Mouse (Mus musculus) midbrain, embryonic 16.5 days (tissue): ENCODE results near the gene Lrriq1. TPM values are rescaled to one million over a fixed set of nuclear protein-coding genes. Genes with fewer than 3 reads are reported as not detected.

Source experiments
- ATAC-seq: fragments of 200-750 bp; cut with Nextera tagmentation; 2 replicates; pipeline ENCODE4 v1.8.0; 2017; ENCODE audit warnings: moderate TSS enrichment
- H3K27ac ChIP-seq: fragments of 300-500 bp; sonication (generic); 2 replicates; pipeline ENCODE4 v1.5.1; 2014; ENCODE audit warnings: mild to moderate bottlenecking, low read length, mixed read lengths
- H3K27me3 ChIP-seq: fragments of 300-500 bp; sonication (generic); 2 replicates; pipeline ENCODE4 v1.6.1; 2014; ENCODE audit warnings: low read depth, low read length, mixed read lengths; ENCODE audit not compliant: control insufficient read depth, insufficient read depth
- H3K36me3 ChIP-seq: fragments of 300-500 bp; sonication (generic); 2 replicates; pipeline ENCODE4 v1.6.1; 2014; ENCODE audit warnings: mild to moderate bottlenecking, low read length, moderate library complexity, mixed read lengths; ENCODE audit not compliant: control insufficient read depth, insufficient read depth
- H3K4me1 ChIP-seq: fragments of 300-500 bp; sonication (generic); 2 replicates; pipeline ENCODE4 v1.6.1; 2014; ENCODE audit warnings: mild to moderate bottlenecking, low read length, mixed read lengths; ENCODE audit not compliant: control insufficient read depth, insufficient read depth
- H3K4me2 ChIP-seq: fragments of 300-500 bp; sonication (generic); 2 replicates; pipeline ENCODE4 v1.6.1; 2014; ENCODE audit warnings: mild to moderate bottlenecking, low read length, mixed read lengths
- H3K4me3 ChIP-seq: fragments of 300-500 bp; sonication (generic); 2 replicates; pipeline ENCODE4 v1.5.1; 2014; ENCODE audit warnings: low read depth, mild to moderate bottlenecking, low read length, moderate library complexity, mixed read lengths
- H3K9ac ChIP-seq: fragments of 300-500 bp; sonication (generic); 2 replicates; pipeline ENCODE4 v1.6.1; 2014; ENCODE audit warnings: low read depth, low read length, mixed read lengths
- H3K9me3 ChIP-seq: fragments of 300-500 bp; sonication (generic); replicated peaks from 2 replicates; pipeline ENCODE4 v1.6.1; 2014; ENCODE audit warnings: mild to moderate bottlenecking, low read length, mixed read lengths; ENCODE audit not compliant: control insufficient read depth, poor library complexity, severe bottlenecking
- WGBS: fragments of 180-500 bp; shearing (Covaris S2); extraction: QIAGEN DNeasy Blood & Tissue Kit; methylation state at CpG from one replicate; pipeline ENCODE4 v1.1.7; 2014; 5-methylcytosine and 5-hydroxymethylcytosine counted together
- polyA plus RNA-seq: library from polyadenylated mRNA; unstranded; fragments of >200 nt; fragmentation: Nextera tagmentation; extraction: Ambion mirVana; gene quantifications from 2 replicates; pipeline ENCODE4 v1.2.1, GENCODE M21; 2015

The Lrriq1 gene
- 4.0 and 4.1 TPM in 2 replicates for polyA plus RNA-seq

DNA sequence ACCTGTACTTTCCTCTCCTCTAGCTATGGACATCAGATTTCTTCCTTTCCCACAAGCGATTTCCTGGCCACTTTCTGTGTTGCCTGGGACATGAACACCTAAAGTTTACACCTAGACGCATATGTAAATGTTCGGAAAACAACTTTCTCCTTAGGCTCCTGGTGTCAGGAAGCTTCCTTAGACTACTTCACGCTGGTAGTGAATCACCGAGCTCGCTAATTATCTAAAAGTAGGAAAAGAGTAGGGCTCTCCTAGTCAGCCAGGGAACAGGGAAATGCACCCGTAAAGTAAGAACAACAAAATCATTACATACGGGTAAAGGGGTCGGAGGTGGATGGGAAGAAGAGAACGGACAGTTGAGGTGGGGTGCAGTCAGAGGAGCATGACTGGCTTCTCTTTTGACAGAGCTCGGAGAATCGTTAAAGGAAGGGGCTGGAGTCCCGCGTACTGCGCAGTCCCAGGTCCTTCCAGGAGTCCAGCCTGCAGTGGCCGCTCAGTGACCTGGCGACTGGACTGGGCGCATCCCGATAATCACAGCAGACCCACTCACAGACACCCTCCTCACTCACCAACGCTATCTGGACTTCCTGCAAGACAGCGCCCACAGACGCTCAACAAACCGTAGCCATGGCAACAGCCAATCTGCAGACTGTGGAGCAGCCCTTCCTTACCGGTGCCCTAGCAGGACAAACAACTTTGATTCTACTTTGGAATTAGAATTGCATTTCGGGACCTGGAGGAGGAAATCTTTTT is at the start of gene Lrriq1:
Lrriq1 (minus strand) TSS at position 616 of the 753 bp plus-strand sequence.
- ATAC-seq, result peak; percentile 100
- H3K36me3 ChIP-seq, result no peaks in the 10 kb centered on the region
- H3K4me1 ChIP-seq, result peaks cover 2% of the 10 kb centered on the region; the same call in 1 of the 2 replicates
- H3K4me2 ChIP-seq, result peak within 1 kb of the TSS; percentile 77
- 7% methylated on average over 25 of the region's 25 CpGs for WGBS
- peak within 1 kb of the TSS; percentile 56 for H3K9ac ChIP-seq
- no peaks in the 10 kb centered on the region for H3K27me3 ChIP-seq
- peak within 1 kb of the TSS; percentile 52 for H3K4me3 ChIP-seq
- H3K27ac ChIP-seq, result no peak within 1 kb of the TSS
- H3K9me3 ChIP-seq, result no peaks in the 10 kb centered on the region

DNA sequence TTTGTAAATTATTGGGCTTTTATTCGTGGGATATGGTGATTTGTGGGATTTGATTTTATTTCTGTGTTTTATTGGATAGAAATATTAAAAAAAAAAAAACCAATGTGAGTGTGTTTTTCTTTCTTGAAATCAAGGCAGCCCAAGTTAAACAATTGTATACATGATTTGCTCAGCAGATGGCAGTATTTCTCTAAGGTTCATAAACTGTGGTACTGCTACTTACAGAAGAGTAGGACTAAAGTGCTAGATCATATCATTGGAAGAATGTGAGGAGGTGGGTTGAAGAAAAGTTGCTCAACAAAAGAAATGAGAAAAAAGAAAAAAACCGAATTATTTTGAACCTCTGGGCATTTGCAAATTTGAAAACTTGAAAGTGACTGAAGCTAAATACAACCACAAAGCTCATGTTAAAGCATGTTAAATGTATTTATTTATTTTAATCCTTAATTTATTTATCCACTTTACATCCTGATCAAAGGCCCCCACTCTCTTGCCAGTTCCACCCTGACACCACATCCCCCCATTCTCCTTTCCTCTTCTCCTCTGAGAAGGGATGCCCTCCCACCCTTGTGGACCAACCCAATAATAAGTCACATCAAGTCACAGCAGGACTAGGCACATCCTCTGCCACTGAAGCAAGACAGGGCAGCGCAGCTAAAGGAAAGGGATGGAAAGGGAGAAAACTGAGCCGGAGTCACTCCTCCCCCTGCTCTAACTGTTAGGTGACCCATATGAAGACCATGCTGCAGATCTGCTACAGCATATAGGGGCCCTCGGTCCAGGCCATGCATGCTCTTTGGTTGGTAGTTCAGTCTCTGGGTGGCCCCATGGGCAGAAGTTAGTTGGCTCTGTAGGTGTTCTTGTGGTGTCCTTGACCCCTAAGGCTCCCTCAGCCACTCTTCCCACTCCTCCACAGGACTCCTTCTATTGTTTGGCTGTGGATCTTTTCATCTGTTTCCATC is 18.0 kb upstream of the Lrriq1 start:
- Histone ChIP-seq H3K36me3 (no peaks in the 10 kb centered on the region), H3K9me3 (no peaks in the 10 kb centered on the region), H3K27me3 (no peaks in the 10 kb centered on the region), H3K27ac (no peak overlapping the region), H3K4me2 (no peak overlapping the region), H3K4me1 (no peaks in the 10 kb centered on the region), H3K9ac (no peak overlapping the region), H3K4me3 (no peak overlapping the region)
- ATAC-seq, result peak; percentile 84; the same call in 1 of the 2 replicates
- 56% methylated on average over 5 of the region's 5 CpGs for WGBS

DNA sequence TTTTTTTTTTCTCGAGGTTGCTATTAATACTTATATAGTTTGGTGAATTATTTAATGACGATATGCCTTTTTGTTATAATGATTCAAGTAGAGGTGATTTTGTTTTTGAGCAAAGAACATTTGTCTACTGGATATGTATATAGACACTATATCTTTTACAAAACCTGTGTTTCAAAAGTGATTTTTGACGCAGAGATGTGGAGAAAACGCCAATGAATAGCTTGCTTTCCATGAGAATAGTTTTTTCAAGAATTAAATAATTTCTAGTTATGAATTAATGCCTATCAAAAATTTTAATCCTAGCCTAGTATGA is 294 bp upstream of the Lrriq1 start:
- peak; percentile 33; the same call in 1 of the 2 replicates for ATAC-seq

GRCm38 (mm10) chr10:103226646-103227045 is 9.5 kb downstream of the Lrriq1 start:
- WGBS, result 94% methylated on average over 1 of the region's 1 CpGs
- Histone ChIP-seq H3K9me3 (no peaks in the 10 kb centered on the region), H3K4me1 (no peaks in the 10 kb centered on the region), H3K4me2 (no peak overlapping the region), H3K27ac (no peak overlapping the region), H3K36me3 (no peaks in the 10 kb centered on the region), H3K9ac (no peak overlapping the region), H3K27me3 (no peaks in the 10 kb centered on the region), H3K4me3 (no peak overlapping the region)
- ATAC-seq, result no peak

More for the DNA sequence above, 294 bp upstream of the Lrriq1 start:
- H3K4me1 ChIP-seq, result peaks cover 2% of the 10 kb centered on the region; the same call in 1 of the 2 replicates
- no peaks in the 10 kb centered on the region for H3K9me3 ChIP-seq
- peak overlapping the region; percentile 77 for H3K4me2 ChIP-seq
- no peak overlapping the region for H3K27ac ChIP-seq
- WGBS, result 18% methylated on average over 4 of the region's 4 CpGs
- no peaks in the 10 kb centered on the region for H3K27me3 ChIP-seq
- no peaks in the 10 kb centered on the region for H3K36me3 ChIP-seq
- no peak overlapping the region for H3K9ac ChIP-seq
- H3K4me3 ChIP-seq, result peak overlapping the region; percentile 52

GRCm38 (mm10) chr10:103194655-103195328 is 41.3 kb downstream of the Lrriq1 start:
- H3K27me3 ChIP-seq, result no peaks in the 10 kb centered on the region
- WGBS, result 58% methylated on average over 4 of the region's 4 CpGs
- ATAC-seq, result peak; percentile 70; the same call in 1 of the 2 replicates

DNA sequence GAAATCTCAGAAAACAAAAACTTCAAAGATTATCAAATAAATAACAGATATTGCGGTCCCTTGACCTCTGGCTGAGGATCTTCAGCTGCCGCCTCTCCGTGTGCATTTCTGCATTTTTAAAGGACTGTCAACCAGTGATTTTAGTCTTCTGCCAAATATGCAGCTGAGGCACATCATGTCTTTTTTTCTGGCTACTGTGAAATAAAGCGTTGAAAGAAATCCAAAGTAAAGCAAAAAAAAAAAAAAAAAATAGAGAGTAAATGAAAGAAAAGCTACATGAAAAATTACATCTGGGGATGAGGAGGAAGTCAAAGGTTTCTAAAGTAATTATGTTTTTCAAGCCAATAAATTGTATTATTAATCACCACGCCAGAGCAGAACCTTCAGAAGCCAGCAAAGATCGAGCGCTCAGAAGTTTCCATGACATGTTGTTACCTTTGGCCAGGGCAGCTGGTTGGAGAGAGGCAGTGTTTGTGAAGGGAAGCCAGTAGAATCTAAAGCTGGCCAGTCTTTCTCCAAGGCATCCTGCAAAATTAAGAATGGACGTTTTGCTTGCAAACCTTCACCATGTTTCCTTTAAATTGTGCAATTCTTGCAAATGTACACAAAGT is 90.2 kb downstream of the Lrriq1 start:
- H3K9ac ChIP-seq, result no peak overlapping the region
- H3K36me3 ChIP-seq, result no peaks in the 10 kb centered on the region
- H3K9me3 ChIP-seq, result no peaks in the 10 kb centered on the region
- no peak for ATAC-seq
- no peaks in the 10 kb centered on the region for H3K4me1 ChIP-seq
- H3K27me3 ChIP-seq, result no peaks in the 10 kb centered on the region
- H3K27ac ChIP-seq, result no peak overlapping the region
- WGBS, result 77% methylated on average over 8 of the region's 8 CpGs
- H3K4me2 ChIP-seq, result no peak overlapping the region
- no peak overlapping the region for H3K4me3 ChIP-seq

More at GRCm38 (mm10) chr10:103194655-103195328, 41.3 kb downstream of the Lrriq1 start:
- no peak overlapping the region for H3K27ac ChIP-seq
- H3K36me3 ChIP-seq, result no peaks in the 10 kb centered on the region
- no peak overlapping the region for H3K4me2 ChIP-seq
- H3K9me3 ChIP-seq, result 0 out of 2 replicates have a peak, but pooled peaks cover 2% of the 10 kb centered on the region
- H3K4me3 ChIP-seq, result no peak overlapping the region
- no peak overlapping the region for H3K9ac ChIP-seq
- no peaks in the 10 kb centered on the region for H3K4me1 ChIP-seq

DNA sequence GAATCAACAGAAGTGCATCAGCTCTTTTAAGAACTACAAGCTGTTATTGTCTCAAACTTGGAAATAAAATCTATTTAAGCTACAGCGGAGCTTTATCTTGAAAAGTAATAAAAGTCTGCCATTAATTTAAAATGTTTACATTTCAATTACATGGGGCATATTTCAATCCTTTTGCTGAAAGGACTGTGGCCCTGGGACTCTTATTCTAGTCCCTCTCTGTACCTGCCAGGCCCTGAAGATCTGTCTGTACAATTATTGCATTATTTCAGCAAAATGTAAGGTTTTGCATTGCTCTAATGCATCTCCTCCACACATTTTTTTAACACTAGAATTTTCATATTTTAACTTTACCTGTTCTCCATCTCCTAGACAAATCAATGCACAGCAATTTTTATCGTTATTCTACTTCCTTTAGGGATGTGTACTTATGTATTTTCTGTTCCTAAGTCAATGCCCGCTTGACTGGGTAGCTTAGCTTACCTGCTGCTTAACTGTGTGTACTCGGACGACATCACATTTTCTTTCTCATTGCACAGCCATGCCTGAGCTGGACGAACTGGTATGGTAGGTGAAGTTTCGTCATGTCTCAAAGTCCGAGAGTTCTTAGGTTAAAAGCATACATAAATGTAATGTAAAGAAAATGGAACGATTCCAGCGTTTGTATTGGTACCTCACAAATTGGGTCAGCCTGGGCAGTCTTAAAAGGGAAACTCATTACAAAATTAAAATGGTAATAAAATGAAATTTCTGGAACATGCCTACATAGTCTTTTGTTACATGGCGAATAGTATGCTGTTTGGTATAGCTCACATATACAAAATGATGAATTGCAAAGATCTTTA is 91.0 kb downstream of the Lrriq1 start:
- ATAC-seq, result no peak
- 79% methylated on average over 11 of the region's 11 CpGs for WGBS
- no peak overlapping the region for H3K4me3 ChIP-seq

DNA sequence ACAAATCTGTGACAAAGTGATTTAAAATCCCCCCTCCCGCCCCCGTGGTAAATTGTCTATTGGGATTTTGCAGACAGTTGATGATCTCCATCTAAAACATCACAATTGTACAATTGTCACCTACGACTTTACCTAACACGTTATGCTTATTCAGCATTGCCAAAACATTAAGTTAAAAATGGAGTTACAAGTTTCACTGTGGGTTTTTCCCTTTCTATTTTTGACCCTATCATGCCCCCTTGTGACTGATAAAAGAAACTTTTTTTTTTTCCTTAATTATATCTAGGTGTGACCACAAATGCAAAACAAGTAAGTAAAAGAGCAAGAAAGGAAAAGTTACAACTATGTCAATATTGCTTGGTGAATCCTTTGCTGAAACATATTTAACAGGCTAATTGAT is 93.6 kb downstream of the Lrriq1 start:
- H3K36me3 ChIP-seq, result no peaks in the 10 kb centered on the region
- no peak overlapping the region for H3K9ac ChIP-seq
- 67% methylated on average over 4 of the region's 4 CpGs for WGBS
- ATAC-seq, result no peak
- H3K4me3 ChIP-seq, result no peak overlapping the region
- no peaks in the 10 kb centered on the region for H3K27me3 ChIP-seq
- H3K27ac ChIP-seq, result no peak overlapping the region
- no peaks in the 10 kb centered on the region for H3K4me1 ChIP-seq
- no peak overlapping the region for H3K4me2 ChIP-seq
- no peaks in the 10 kb centered on the region for H3K9me3 ChIP-seq

More for the DNA sequence above, 91.0 kb downstream of the Lrriq1 start:
- no peak overlapping the region for H3K27ac ChIP-seq
- H3K9ac ChIP-seq, result no peak overlapping the region
- no peaks in the 10 kb centered on the region for H3K27me3 ChIP-seq
- no peaks in the 10 kb centered on the region for H3K36me3 ChIP-seq
- H3K4me2 ChIP-seq, result no peak overlapping the region
- H3K4me1 ChIP-seq, result no peaks in the 10 kb centered on the region
- no peaks in the 10 kb centered on the region for H3K9me3 ChIP-seq
